Mouse (Mus musculus) megakaryocyte, embryonic 14.5 days (primary cell): ENCODE data around the gene Gm13695.

Source experiments
- FLI1 ChIP-seq: IDR thresholded peaks from 2 replicates; pipeline ENCODE4 v1.6.1; 2012; ENCODE audit warnings: low read length, inconsistent platforms, mixed read lengths
- GATA1 ChIP-seq: IDR thresholded peaks from 3 replicates; pipeline ENCODE4 v1.6.1; 2012; ENCODE audit warnings: mixed read lengths, low read length, inconsistent platforms, borderline replicate concordance

DNA sequence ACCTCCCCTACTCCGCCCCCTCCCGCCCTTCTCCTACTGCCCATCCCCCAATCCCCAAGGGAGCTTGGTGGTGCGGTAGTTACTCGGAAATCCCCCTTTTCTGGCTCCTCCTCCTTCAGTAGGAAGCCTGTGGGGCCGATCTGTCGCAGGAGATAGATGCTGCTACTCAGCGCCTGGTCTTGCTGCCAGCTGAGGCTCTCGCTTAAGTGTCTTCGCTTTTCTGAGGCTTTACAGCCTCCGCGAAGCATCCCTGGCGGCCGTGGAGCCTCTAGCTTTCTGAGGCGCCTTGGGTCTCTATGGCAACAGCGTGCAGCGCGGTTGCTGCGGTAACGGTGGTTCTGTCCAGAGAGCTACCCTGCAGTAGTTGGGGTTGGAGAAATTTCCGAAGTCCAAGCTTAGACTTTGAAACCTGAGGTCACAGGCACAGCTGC lies 26.2 kb upstream of the Gm13695 start, which contains the start of gene Zswim2:
- TF ChIP-seq GATA1: no peak
- TF ChIP-seq FLI1: no peak
